Mouse (Mus musculus): Measurements from ENCODE around the gene Dut.

Dut gene

DNA sequence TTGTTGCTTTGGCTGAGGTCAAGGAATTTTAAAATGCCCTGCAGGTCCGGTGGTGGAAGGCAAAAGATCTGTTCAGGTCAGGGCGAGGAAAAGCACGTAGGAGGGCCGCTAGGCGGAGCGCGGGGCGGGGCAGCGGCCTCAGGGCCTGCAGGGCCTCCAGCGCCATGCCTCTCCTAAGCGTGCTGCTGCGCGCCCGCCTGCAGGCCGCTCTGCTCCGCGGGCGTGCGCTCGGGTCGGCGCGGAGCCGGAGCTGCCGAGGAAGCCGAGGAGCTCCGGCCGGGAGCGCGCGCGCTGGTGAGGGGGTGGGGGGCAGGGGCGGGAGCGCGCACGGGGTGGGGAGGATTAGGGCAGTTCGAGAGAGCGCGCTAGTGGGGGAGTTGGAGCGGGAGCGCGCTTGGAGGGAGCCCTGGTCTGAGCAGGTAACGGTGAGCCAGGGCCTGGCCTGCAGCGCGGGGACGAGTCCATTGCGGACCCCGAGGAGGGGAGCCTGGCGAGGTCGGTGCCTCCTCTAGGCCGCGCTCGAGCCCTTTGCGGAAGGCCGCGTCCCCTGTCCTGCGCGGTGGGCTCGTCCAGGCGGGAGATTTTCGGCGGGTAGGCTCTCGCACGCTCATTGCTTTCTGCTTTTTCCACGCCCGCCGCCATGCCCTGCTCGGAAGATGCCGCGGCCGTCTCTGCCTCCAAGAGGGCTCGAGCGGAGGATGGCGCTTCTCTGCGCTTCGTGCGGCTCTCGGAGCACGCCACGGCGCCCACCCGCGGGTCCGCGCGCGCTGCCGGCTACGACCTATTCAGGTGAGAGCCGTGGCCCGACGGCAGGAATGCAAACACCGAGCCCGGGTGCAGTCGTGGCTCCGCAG lies at the start of gene Dut:
TSS of gene Dut (plus strand) at position 83 of the 854 bp plus-strand sequence.
- peak; percentile 91 for DNase-seq

DNA sequence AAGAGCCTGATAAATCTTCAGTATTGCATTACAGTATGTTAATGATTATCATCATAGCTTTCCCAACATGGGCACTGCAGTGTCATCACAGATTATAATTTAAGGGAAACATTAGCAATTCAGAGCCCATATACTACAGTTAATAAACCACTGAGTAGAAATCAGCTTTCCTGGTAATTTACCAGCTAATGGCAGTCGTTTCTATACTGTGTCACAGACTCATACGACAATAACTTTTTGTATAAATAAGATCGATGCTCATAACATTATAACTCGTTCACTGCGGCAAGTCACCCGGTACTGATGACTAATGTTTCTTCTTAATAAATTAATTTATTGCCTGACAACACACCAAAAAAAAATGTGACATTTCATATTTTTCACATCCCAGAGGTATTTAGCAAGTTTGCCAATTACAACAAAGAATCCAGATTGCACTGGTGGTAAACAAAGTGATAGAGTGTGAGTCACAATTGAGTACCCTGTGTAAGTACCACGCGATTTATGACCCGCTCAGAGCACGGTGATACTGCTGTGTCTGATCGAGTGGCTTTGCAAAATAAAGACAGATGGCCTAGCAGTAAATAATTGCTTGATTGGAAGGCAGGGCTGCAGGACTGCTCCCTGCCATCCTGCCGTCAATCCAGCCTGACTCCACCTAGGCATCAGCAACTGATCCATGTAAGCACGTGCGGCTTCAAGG lies 37.9 kb upstream of the Dut start:
- no peak for DNase-seq

DNA sequence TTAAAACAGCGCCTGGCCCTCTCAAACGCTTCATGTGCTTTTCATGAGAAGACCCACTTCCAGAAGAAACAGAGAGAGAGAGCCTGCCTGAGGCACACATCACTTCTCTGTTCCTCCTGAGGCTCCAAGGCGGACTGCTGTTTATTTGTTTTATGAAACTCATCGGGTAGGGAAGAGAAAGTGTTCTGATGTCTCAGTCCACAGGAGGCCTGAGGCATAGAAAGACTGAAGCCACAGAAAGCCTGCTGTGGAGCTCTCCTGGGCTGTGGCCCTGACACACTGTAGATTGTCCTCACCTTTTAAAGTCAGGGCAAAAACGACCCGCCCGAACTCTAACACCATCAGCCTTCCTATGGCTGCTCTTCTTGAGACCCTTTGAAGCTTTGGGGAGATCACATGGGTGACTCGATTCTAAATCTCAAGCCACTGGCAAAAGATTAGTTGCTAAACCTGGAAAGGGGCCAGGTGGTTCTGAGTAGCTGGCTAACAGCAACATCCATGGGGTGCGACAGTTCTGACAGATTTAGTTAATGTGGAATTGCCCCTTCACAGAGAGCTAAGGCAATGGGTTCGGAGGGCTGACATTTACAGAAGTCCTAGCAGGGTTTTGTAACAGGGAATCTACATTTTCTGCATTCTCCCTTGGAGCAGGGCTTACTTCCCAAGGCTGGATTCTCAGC lies 35.0 kb upstream of the Dut start:
- no peak for DNase-seq

DNA sequence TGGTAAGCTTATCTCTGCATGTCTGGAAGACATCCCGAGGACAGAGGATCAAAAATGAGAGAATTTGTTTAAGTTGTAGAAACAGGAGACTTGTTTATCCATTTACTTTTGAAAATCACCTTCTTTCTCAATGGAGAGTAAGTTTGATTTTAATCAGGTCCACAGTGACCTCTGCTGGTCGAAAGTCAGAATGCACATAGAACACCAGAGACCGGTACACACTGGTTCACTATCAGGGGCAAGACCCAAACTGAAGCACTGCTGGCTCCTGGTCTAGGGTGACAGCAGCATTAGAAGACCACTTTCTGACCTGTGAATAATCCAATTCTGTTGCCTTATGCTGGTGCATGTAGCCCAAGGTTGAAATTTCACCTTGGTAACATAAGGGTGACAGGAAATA lies 32.4 kb upstream of the Dut start:
- DNase-seq, result peak; percentile 86

DNA sequence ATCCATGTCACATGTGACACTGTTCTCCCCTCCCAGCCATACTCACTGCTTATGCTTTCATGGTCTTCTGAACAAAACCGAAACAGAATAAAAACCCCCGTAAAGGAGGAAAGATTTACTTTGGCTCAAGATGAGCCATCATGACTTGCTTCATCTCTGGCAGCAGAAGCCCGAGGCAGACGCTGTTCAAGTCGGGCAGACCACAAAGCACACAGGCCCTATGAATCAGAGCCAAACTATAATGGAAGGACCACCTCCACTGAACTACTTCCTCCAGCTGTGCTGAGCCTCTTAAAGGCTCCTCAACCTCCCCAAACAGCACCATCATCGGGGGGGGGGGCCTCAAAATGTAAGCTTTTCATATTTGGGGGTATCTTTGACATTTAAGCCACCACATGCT lies 29.7 kb upstream of the Dut start:
- DNase-seq, result no peak

DNA sequence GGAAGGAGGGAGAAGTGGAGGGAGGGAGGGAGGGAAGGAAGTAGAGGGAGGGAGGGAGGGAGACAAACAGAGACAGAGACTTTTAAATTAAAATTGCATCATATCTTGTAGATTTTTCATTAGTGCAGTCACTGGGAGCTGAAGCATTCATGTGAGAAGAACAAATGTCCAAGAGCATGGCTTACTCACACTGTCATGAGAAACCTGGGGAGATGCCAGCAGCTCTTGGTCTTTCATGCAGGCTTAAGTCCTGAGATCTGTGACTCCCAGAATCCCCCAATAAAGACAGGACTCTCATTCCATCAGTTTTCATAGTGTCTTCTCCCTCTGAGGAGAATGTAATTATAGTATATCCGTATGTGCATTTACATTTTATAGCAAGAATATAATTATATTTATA lies 28.4 kb upstream of the Dut start:
- peak; percentile 3 for DNase-seq

DNA sequence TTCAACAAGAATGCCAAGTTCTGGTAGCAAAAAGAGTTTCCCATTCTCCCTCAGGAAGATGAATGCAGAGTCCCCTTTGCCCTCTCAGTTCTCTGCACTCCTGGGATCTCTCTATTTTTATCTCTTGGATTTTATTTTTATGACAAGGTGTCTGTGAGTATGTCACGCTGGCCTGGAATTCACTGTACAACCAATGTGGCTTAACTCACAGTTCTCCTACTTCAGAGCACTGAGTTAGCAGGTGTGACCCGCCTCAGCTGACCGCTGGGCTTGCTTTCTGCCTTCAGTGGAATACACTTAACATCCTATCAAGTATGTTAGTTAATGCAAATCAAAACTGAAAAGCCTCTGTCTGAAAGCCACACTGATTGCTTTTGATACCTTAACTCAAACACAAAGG lies 27.7 kb upstream of the Dut start:
- no peak for DNase-seq

DNA sequence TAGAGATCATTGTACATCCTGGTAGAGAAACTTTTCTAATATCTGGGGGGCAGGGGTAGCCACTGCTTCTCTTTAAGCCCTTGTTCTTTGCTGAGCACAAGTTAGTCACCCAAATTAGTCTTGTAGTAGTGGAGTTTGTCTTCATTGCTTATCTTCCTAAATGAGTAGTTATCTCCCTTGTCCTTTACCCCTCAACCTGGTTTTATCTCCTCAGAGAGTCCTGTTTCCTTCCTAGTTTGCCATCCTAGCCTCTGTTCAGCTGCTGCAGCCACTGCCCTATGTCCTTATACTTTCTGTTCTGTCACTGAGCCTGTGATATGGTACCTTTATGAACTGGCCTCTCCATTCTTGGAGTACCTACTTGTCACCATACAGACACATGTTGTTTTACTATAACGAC lies 25.3 kb upstream of the Dut start:
- no peak for DNase-seq

DNA sequence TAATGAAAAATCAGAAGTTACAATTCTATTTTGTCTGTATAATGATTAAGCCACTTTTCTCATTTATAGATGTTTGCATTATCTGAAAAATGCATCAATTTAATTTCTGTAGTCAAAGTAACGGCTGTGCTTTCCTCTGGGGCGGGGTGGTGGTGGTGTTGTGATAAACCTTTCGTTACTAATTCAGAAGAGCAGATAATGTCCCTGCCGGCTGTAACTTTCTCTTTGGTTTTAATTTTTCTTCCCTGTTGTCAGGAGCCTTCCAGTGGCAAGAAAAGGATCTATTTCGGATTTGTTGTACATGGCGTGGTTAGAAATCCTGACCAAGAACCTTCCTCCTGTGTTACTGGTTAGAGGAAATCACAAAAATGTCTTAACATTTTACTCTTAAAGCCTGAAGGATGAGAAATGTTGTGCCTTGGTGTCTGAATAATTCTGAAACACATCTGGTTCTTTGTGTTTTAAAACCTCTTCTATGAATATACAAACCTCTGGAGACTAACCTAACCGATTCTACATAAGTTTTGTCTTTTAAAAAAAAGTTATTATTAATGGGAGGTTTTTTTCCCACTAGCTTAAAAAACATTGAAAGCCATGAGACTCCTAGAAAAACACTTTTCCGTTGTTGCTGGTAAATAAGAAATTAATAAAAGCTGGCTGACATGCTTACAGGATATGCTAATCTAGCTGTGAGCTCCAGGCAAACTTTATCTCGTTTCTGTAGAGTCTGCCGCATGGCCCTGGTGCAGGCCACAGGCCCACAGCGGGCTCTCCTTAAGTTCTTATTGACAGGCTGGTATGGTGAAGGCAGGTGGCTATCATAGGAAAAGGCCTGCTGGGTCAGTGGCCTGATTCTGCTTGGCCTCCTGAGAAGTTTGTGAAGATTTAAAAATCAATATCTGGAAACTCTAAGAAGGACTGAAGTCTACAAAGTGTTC lies 18.2 kb upstream of the Dut start:
- no peak for DNase-seq

DNA sequence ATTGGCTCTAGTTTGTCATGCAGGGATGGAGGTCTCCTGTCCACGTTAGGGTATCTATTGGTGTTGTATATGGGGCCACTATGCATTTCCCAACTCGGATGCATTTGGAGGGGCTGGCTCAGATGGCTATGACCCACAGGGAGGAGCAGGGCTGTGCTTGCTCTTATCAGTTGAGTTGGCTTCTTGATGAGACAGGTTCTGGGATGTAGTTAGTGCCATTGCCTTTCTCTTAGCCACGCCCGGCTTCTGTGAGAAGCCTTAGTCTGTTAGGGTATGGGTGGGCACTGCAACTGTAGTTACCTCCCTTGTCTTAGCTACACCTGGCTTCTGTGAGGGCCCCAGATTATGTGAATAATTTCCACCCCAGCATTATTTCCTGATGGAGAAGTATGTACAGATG lies 14.8 kb upstream of the Dut start:
- no peak for DNase-seq

DNA sequence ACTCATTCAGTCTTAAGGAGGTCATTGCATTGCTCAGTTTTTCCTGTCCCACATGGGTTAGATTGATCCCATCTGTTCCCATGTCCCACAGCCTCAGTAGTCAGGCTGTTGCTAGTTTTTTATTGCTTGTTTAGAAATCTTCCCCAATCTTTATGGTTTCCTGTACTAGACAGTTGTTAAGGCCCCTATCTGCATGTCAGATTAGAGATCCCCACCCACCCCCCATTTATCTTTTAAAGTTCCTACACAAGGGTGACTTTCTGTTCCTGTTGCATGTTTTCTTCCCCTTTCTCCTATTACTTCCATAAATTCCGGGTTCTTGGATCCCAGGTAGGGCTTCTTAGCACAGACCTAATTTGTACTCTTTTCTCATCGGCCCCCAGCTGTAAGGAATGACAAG lies 13.5 kb upstream of the Dut start:
- DNase-seq, result no peak

DNA sequence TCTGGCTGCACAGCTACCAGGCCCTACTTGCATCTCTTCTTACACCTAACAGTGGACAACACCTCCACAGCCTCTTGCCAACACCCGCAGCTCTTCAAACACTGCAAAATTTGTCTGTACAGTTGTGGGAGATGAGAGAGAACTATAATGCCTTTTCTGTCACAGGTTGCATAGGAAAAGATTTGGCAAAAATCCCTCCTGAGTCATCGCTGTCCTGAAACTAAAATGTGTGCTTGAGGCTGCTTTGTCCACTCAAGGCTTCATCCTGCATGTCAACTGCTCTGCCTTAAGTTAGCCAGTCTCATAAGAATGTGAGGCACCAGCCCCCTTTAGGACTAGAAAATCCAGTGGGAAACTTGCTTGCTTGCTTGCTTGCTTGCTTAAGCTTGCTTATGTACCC lies 12.9 kb upstream of the Dut start:
- no peak for DNase-seq

DNA sequence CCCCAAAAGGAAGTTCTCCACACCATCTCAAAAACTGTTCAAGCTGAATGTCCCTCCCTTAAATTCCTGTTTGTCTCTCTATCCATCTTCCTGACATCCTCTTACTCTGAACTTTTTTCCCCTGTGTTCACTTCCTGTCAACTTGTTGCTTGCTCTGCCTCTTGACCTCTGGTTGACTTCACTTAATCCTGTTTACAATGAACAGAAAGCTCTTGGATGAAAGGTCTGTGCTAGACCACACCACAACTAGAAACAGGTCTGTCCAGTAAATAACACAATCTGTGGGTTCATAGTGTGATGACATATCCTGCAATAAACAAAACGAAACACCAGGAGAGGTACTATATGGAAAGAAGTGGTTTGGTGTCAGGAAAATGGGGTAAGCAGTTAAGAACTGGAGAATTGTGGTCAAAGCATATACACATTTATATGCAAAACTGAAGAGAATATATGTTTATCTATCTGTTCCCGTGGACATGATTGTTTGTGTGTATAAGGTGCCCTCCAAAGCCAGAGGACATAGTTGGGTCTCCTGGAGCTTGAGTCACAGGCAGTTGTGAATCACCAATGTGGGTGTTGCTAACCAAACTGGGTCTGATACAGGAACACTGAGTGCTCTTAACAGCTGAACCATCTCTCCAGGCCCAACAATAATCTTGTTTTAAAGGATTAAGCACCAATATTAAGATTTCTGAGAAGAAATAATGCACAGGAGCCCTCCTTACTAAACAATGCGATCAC lies 1.3 kb upstream of the Dut start:
- DNase-seq, result no peak

DNA sequence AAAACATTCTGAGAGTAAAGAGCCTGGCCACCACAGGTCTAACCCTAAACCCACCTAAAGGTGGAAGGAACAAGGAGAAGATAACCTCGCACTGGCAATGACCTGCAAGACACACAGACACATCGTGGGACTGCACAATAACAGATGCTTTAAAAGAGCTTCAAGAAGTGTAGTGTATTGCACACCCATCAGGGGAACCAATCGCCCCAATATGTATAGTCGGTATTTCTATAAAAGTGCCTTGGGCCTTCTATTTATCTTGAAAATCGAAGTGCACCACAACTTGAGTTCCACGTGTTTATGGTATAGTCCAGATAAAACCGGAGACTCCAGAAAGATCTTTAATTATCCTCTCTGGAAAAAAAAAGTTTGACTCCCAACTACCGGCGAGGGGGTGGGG lies 321 bp upstream of the Dut start:
- DNase-seq, result no peak

DNA sequence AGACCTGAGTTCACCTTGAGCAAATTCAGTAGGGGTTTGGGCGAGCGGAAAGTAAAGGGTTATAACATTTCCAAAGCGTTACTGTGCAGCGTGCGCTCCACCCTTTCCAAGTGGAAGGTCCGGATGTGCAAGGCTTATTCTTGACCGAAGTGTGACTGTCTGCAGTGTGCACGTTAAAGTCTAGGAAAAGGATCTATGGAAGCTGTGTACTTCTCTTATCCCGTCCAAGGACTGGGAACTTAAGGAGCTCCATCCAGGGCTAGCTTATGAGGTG lies 909 bp downstream of the Dut start:
- no peak for DNase-seq

DNA sequence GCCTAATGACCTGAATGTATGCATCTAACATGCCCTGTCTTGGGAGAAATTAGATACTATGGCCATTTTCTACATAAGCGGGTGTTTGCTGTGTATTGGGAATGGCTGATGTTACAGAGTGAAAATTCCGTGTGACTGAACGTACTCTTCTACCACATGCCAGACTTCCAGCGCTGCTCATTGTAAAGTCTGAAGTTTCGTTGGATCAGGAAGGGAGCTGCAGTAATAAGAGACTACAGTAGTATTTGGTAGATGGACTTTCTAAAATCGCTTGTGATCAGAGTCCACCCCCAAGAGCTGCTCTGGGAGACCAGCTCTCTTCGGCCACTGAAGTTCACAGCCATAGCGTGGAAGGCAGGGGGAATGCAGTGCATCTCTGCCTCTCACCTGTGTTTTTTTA lies 1.3 kb downstream of the Dut start:
- no peak for DNase-seq

DNA sequence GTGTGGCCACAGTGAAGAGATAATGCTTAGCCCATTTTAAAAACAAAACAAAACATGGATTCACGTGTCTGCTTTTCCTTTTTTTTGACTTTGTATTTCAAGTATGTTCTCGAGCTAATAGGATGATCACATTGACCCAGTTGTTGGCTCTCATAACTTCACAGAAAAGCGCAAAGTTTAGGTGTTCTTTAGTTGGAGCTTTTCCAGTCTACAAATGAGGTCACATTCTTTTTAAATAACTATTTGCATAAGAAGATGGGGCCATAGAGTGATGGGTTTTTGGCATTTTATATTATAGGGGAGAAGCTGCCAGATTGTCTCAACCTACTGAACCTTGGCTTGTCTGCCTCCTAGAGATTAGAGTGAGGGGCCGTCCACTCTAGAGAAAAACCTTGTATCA lies 2.3 kb downstream of the Dut start:
- no peak for DNase-seq

DNA sequence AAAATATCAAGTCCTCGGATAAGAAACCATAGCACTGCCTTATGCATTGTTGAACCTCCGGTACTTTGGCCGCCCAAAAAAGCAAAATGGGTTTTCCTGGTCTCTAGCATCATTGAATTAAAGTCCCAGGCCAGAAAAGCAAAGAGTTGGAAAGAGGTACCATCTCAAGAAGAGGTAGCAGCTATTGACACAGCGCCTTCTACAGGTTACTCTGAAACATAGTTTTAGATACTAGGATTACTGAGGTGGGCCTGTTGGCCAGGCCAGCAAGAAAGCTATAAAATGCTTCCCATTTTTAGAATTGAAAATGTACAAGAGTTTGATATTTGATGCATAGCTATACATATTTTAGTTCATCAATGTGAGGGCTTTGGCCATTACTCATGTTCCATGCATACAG lies 2.9 kb downstream of the Dut start:
- no peak for DNase-seq

DNA sequence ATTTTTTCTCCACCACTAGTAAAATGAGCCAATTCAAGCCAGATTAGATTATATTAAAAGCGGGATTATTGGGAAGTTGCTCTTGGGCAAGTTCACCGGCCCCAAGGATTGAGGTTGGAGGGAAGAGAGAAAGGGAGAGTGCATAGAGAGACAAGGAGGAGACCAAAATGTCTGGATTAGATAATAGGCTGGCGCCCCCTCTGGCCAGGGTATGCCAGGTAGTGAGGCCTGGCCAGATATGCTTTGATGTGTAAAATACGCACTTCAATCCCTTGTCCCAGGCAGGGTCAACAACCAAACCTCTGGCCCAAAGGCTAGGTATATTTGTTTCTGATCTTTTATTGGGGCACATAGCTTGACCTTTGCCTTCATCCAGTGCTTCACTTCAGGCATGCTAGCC lies 4.8 kb downstream of the Dut start:
- DNase-seq, result no peak

DNA sequence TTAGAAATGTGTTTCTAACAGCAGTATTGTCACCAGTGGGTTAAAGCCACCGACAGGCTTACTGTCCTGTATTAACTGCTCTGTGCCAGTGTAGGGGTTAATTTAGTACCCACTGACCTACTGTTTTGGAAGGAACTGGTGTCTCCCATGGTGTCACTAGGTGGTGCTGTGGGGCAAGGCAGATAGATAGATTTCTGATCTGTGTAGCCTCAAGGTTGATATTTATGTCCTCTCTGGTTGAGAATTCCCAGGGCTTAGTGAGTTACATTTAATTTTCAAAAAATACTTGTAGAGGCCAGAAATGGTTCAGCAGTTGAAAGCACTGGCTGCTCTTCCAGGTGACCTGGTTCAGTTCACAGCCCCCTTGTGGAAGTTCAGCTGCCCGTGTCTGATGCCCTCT lies 5.3 kb downstream of the Dut start:
- peak; percentile 68 for DNase-seq

DNA sequence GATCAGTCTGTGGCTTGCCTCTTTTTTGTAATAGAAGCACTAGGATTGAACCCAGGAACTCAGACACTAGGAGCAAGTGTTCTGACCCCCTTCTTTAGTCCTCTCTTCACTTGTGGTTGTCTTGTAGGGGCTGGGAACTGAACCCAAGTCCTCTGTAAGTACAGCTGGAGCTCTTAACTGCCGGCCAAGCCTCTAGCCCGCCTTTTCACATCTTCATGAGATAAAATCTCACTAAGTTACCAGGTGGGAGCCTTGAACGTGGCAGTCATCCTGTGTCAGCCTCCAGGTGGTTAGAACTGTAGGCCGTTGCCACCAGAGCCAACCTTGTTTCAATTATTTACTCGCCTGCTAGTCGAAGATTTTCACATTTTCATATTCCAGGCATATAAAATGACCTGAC lies 6.7 kb downstream of the Dut start:
- DNase-seq, result no peak

DNA sequence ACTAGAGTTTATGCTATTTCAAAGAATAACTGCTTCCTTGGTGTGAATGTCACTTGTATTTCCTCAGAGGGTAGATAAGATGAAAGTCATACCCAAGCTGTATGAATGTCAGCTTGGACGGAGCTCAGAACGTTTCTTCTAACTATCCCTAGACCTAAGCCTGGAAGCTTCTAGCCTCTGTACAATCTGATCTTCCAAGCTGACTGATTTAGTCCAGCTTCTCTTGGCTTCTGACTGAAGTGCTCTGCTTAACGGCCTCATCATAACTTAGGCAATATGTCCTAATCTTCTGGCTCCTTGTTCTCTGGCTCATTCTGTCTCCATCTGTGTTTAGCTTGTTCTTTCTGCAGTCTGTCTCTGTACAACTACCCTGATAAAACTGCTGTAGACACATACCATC lies 7.6 kb downstream of the Dut start:
- no peak for DNase-seq

DNA sequence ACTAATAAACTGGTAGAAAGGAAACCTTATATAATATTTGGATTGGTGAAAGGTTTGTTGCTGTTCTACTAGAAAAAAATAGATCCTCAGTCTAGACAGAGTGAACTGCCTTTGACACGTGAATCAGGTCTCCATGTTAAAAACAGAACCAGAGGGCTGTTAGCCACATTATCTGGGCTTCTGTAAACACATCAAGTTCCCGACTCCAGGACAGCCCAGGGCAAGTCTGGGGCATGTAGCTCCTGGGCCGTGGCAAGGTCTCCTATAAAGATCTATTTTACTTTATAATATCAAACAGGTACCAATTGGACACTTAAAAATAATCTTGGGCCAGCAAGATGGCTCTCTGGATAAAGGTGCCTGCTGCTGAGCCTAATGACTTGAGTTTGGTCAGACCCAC lies 8.9 kb downstream of the Dut start:
- no peak for DNase-seq

All from lung, postnatal 14 days (tissue).